Mouse (Mus musculus) MEL (cell line): ENCODE measurements around the gene Ankrd33b. TPM values are rescaled to one million over a fixed set of nuclear protein-coding genes. Genes with fewer than 3 reads are reported as not detected.

Source experiments
- DNase-seq: peaks from one replicate; pipeline ENCODE4 v3.0.0; 2011; ENCODE audit warnings: low read depth, low spot score
- H3K27ac ChIP-seq: 2 replicates; pipeline ENCODE4 v1.5.1; 2012; ENCODE audit warnings: low read depth, mild to moderate bottlenecking, control low read depth, low read length, moderate library complexity; ENCODE audit not compliant: control insufficient read depth
- H3K27me3 ChIP-seq, 2 experiments: fragments of 150-350 bp in 1 of 2; sonication (generic) in 1 of 2; 2 replicates each; pipeline ENCODE4 v1.6.1; 2012; ENCODE audit warnings: low read length in 2 of 2, mild to moderate bottlenecking in 2 of 2, improper control_type of control experiment in 1 of 2, moderate library complexity in 1 of 2; ENCODE audit not compliant: insufficient read depth in 2 of 2, control insufficient read depth in 1 of 2
- H3K36me3 ChIP-seq, 2 experiments: 2 replicates each; pipeline ENCODE4 v1.6.1; 2012 to 2014; ENCODE audit warnings: low read length in 2 of 2, improper control_type of control experiment in 1 of 2, inconsistent platforms in 1 of 2, mild to moderate bottlenecking in 1 of 2; ENCODE audit not compliant: insufficient read depth in 2 of 2, control insufficient read depth in 1 of 2
- H3K4me1 ChIP-seq, 2 experiments: fragments of 150-350 bp in 1 of 2; sonication (generic) in 1 of 2; 2 replicates each; pipeline ENCODE4 v1.6.1; 2012; ENCODE audit warnings: low read length in 2 of 2, improper control_type of control experiment in 1 of 2, mild to moderate bottlenecking in 1 of 2; ENCODE audit not compliant: insufficient read depth in 2 of 2, control insufficient read depth in 1 of 2
- H3K4me3 ChIP-seq, 2 experiments: fragments of 150-350 bp in 1 of 2; sonication (generic) in 1 of 2; 2 replicates each; pipeline ENCODE4 v1.5.1; 2012; ENCODE audit warnings: low read depth in 2 of 2, low read length in 2 of 2, mild to moderate bottlenecking in 2 of 2, moderate library complexity in 2 of 2, control low read depth in 1 of 2, improper control_type of control experiment in 1 of 2; ENCODE audit not compliant: control insufficient read depth in 1 of 2, insufficient read depth in 1 of 2
- H3K79me2 ChIP-seq: 2 replicates; pipeline ENCODE4 v1.6.1; 2012; ENCODE audit warnings: mild to moderate bottlenecking, low read length, moderate library complexity; ENCODE audit not compliant: control insufficient read depth, poor library complexity, insufficient read depth
- H3K9ac ChIP-seq: 2 replicates; pipeline ENCODE4 v1.6.1; 2012; ENCODE audit warnings: low read depth, mild to moderate bottlenecking, control low read depth, low read length, moderate library complexity; ENCODE audit not compliant: control insufficient read depth, poor library complexity, severe bottlenecking
- H3K9me3 ChIP-seq: fragments of 150-350 bp; sonication (generic); replicated peaks from 2 replicates; pipeline ENCODE4 v1.6.1; 2012; ENCODE audit warnings: mild to moderate bottlenecking, low read length, improper control_type of control experiment, moderate library complexity; ENCODE audit not compliant: insufficient read depth
- CHD1 ChIP-seq: IDR thresholded peaks from 2 replicates; pipeline ENCODE4 v1.6.1; 2012; ENCODE audit warnings: low read depth, mild to moderate bottlenecking, inconsistent platforms, low read length, improper control_type of control experiment
- CTCF ChIP-seq, 3 experiments: IDR thresholded peaks in 2 of 3; conservative IDR thresholded peaks in 1 of 3; 2 replicates each; pipeline ENCODE4 v1.5.1; 2011 to 2012; ENCODE audit warnings: low read length in 3 of 3, low read depth in 2 of 3, mild to moderate bottlenecking in 2 of 3, improper control_type of control experiment in 1 of 3, inconsistent platforms in 1 of 3, mixed read lengths in 1 of 3, moderate library complexity in 1 of 3; ENCODE audit not compliant: control insufficient read depth in 1 of 3, insufficient read depth in 1 of 3, poor library complexity in 1 of 3, severe bottlenecking in 1 of 3
- ELF1 ChIP-seq: IDR thresholded peaks from 2 replicates; pipeline ENCODE4 v1.6.1; 2014; ENCODE audit warnings: low read depth, mild to moderate bottlenecking, inconsistent platforms, low read length, improper control_type of control experiment, moderate library complexity
- EP300 ChIP-seq, 2 experiments: IDR thresholded peaks; 2 replicates each; pipeline ENCODE4 v1.6.1; 2011; ENCODE audit warnings: improper control_type of control experiment in 2 of 2, low read length in 2 of 2, low read depth in 1 of 2, mild to moderate bottlenecking in 1 of 2
- ETS1 ChIP-seq: IDR thresholded peaks from 2 replicates; pipeline ENCODE4 v1.6.1; 2012; ENCODE audit warnings: low read depth, mild to moderate bottlenecking, inconsistent platforms, low read length, improper control_type of control experiment, moderate library complexity
- JUND ChIP-seq: IDR thresholded peaks from 2 replicates; pipeline ENCODE4 v1.6.1; 2011; ENCODE audit warnings: low read depth, mild to moderate bottlenecking, improper control_type of control experiment, low read length
- KAT2A ChIP-seq: conservative IDR thresholded peaks from 2 replicates; pipeline ENCODE4 v1.6.1; 2012; ENCODE audit warnings: low read depth, low read length, improper control_type of control experiment, inconsistent platforms
- MAZ ChIP-seq: IDR thresholded peaks from 2 replicates; pipeline ENCODE4 v1.6.1; 2012; ENCODE audit warnings: low read depth, mild to moderate bottlenecking, inconsistent platforms, low read length, improper control_type of control experiment
- NRF1 ChIP-seq: IDR thresholded peaks from 2 replicates; pipeline ENCODE4 v1.6.1; 2014; ENCODE audit warnings: low read depth, mild to moderate bottlenecking, inconsistent platforms, low read length, improper control_type of control experiment, moderate library complexity; ENCODE audit not compliant: poor library complexity, insufficient read depth, severe bottlenecking
- POLR2A ChIP-seq, 2 experiments: IDR thresholded peaks; 2 replicates each; pipeline ENCODE4 v1.6.1; 2011 to 2012; ENCODE audit warnings: low read length in 2 of 2, mild to moderate bottlenecking in 2 of 2, control low read depth in 1 of 2, improper control_type of control experiment in 1 of 2, low read depth in 1 of 2, moderate library complexity in 1 of 2; ENCODE audit not compliant: control insufficient read depth in 1 of 2, insufficient read depth in 1 of 2, poor library complexity in 1 of 2
- SIN3A ChIP-seq: IDR thresholded peaks from 2 replicates; pipeline ENCODE4 v1.6.1; 2012; ENCODE audit warnings: low read length, improper control_type of control experiment, inconsistent platforms
- TAL1 ChIP-seq: IDR thresholded peaks from 2 replicates; pipeline ENCODE4 v1.6.1; 2012; ENCODE audit warnings: mild to moderate bottlenecking, inconsistent platforms, low read length, moderate library complexity, mixed read lengths
- TCF12 ChIP-seq: IDR thresholded peaks from 2 replicates; pipeline ENCODE4 v1.6.1; 2014; ENCODE audit warnings: low read depth, mild to moderate bottlenecking, inconsistent platforms, low read length, improper control_type of control experiment, moderate library complexity
- UBTF ChIP-seq: IDR thresholded peaks from 2 replicates; pipeline ENCODE4 v1.6.1; 2012; ENCODE audit warnings: low read depth, mild to moderate bottlenecking, inconsistent platforms, low read length, improper control_type of control experiment, moderate library complexity, borderline replicate concordance; ENCODE audit not compliant: insufficient read depth
- USF1 ChIP-seq: IDR thresholded peaks from 2 replicates; pipeline ENCODE4 v1.6.1; 2014; ENCODE audit warnings: low read depth, mild to moderate bottlenecking, inconsistent platforms, low read length, improper control_type of control experiment, moderate library complexity
- polyA plus RNA-seq, 2 experiments: library from polyadenylated mRNA; stranded (reverse) in 1 of 2; unstranded in 1 of 2; fragments of >175 nt in 1 of 2; fragments of >200 nt in 1 of 2; gene quantifications; 2 replicates each; pipeline versions ENCODE4 v1.2.1 to v1.2.4; 2012; ENCODE audit warnings: low replicate concordance in 2 of 2, low read depth in 1 of 2; ENCODE audit not compliant: insufficient read length in 2 of 2, insufficient read depth in 1 of 2, missing spikeins in 1 of 2
- total RNA-seq: library from RNA; depleted of rRNA; stranded (reverse); fragments of 300-350 nt; gene quantifications from 2 replicates; pipeline ENCODE4 v1.2.3, GENCODE M21; 2012

Gene Ankrd33b
- total and polyA plus RNA-seq, 3 experiments, result 11.1 to 16.1 TPM; not detected in 1

GRCm38 (mm10) chr15:31363241-31363980 lies 4.1 kb downstream of the Ankrd33b start:
- Histone ChIP-seq H3K9ac (no peak overlapping the region), H3K79me2 (peaks cover 38% of the 10 kb centered on the region), H3K36me3 (peaks cover 0 to 20% of the 10 kb centered on the region in 2 experiments; a peak in 3 of 4 replicates), H3K9me3 (no peaks in the 10 kb centered on the region), H3K27ac (no peak overlapping the region), H3K27me3 (no peaks in the 10 kb centered on the region), H3K4me3 (no peak overlapping the region), H3K4me1 (peaks cover 0 to 31% of the 10 kb centered on the region in 2 experiments; a peak in 2 of 4 replicates)
- DNase-seq, result no peak
- TF ChIP-seq JUND (no peak), POLR2A (IDR thresholded peaks at IDR 0.05; ENCODE audit: control insufficient read depth in 1 of 2, insufficient read depth in 1 of 2, low read depth in 1 of 2, low read length in 2 of 2, poor library complexity in 1 of 2) (no peak), TAL1 (no peak), UBTF (no peak), ETS1 (no peak), SIN3A (no peak), CTCF (IDR thresholded peaks at IDR 0.05 in 2 of 3, conservative IDR thresholded peaks at IDR 0.05 in 1 of 3; ENCODE audit: control insufficient read depth in 1 of 3, insufficient read depth in 1 of 3, low read depth in 2 of 3, low read length in 3 of 3, poor library complexity in 1 of 3, severe bottlenecking in 1 of 3) (no peak), USF1 (no peak), EP300 (IDR thresholded peaks at IDR 0.05; ENCODE audit: low read depth in 1 of 2, low read length in 2 of 2) (no peak), ELF1 (no peak), KAT2A (no peak)

- TF ChIP-seq POLR2A (IDR thresholded peaks at IDR 0.05; ENCODE audit: control insufficient read depth in 1 of 2, insufficient read depth in 1 of 2, low read depth in 1 of 2, low read length in 2 of 2, poor library complexity in 1 of 2) (no peak), KAT2A (no peak), NRF1 (no peak), MAZ (no peak), ETS1 (no peak), TCF12 (no peak), CHD1 (no peak)
- Histone ChIP-seq H3K4me3 (no peak overlapping the region), H3K36me3 (peaks cover 0 to 14% of the 10 kb centered on the region in 2 experiments; a peak in 3 of 4 replicates), H3K27ac (no peak overlapping the region), H3K9me3 (no peaks in the 10 kb centered on the region), H3K9ac (no peak overlapping the region), H3K79me2 (peaks cover 29% of the 10 kb centered on the region), H3K4me1 (peaks cover 0 to 25% of the 10 kb centered on the region in 2 experiments; a peak in 2 of 4 replicates), H3K27me3 (no peaks in the 10 kb centered on the region)
- no peak for DNase-seq
Measured at GRCm38 (mm10) chr15:31361259-31361853, 6.2 kb downstream of the Ankrd33b start.
